Mouse (Mus musculus): ENCODE data around the gene Hoxa4.

DNA sequence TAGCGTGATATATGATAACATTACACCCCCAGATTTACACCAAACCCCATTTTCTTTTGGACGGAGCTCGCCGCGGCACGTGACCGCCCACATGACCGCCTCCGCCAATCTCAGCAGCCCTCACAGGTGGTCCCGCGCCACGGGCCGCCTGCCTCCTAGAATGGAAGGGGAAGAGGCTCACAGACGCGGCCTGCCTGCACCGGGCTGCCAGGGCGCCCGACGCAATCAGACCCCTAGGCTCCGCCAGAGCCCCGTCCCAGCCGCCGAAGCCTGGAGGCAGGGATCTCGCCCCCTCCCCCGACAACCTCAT is 25.9 kb upstream of the Hoxa4 start:
- TF ChIP-seq CTCF (IDR thresholded peaks at IDR 0.05; ENCODE audit: extremely low read depth, insufficient read depth, low read length), result no peak
- TF ChIP-seq POLR2A (IDR thresholded peaks at IDR 0.05; ENCODE audit: extremely low read depth, insufficient read depth, low read length), result no peak
